Mouse (Mus musculus): ENCODE data around the gene Ankrd12. TPM values are rescaled to one million over a fixed set of nuclear protein-coding genes. Genes with fewer than 3 reads are reported as not detected.

Ankrd12 gene
- polyA plus RNA-seq, 1 experiment from 2014 or later, result 135 TPM

DNA sequence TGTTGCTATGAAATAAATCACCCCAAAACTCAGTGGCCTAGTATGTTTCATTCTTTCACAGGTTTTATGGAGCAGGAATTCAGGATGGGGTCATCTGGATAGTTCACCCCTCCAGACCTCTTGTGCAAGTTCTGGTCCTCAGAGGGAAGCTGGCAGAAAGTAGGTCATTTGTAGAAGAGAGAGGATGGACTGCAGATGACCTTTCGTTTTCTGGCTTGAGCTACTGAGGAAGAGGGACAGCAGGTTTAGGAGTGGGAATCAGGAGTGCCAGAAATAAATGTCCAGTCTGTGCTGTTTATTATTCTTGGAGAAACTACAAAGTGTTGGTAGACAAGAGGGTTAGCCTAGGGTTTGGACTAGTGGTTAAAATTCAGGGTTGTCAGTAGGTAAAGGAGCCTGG lies 118.5 kb downstream of the Ankrd12 start:
- no peaks in the 10 kb centered on the region for H3K36me3 ChIP-seq

DNA sequence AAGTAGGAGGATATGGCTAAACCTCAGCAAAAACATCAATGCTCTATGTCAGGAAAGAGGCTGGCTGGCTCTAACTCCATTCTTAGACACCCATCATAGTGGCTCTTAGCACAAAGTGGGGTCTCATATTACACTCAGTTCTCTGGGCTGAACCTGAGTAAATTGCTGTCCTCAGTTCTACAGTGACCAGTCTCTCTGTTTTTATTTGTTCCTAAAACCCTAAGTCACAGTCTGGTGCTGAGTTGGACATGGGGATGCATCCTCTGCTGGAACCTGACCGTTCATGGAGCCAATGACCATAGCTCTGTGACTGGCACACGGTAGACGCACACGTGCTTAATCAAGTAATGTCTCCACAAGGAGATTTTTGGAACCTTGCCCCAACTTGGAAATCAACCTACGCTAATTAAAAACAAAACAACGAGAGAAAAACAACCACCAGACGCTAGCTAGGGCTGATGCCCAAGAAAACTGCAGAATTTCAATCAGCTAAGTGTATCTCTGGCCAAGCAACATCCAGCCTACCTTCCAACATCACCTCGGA lies 119.0 kb downstream of the Ankrd12 start:
- Histone ChIP-seq H3K9me3 (no peaks in the 10 kb centered on the region), H3K4me3 (no peak overlapping the region), H3K36me3 (no peaks in the 10 kb centered on the region), H3K4me2 (replicated peaks) (no peak overlapping the region), H3K27me3 (no peaks in the 10 kb centered on the region), H3K27ac (replicated peaks) (0 out of 2 replicates have a peak overlapping the region, but pooled peaks have one; percentile 19), H3K4me1 (no peaks in the 10 kb centered on the region), H3K9ac (replicated peaks) (no peak overlapping the region)
- WGBS, result 60% methylated on average over 8 of the region's 8 CpGs
- ATAC-seq (replicated peaks), result no peak; the same call in 1 of the 2 replicates

More for the DNA sequence above, 118.5 kb downstream of the Ankrd12 start:
- 84% methylated on average over 1 of the region's 1 CpGs for WGBS
- H3K4me1 ChIP-seq, result no peaks in the 10 kb centered on the region
- H3K27ac ChIP-seq (replicated peaks), result no peak overlapping the region
- no peak overlapping the region for H3K4me3 ChIP-seq
- H3K9ac ChIP-seq (replicated peaks), result no peak overlapping the region
- no peak overlapping the region for H3K4me2 ChIP-seq (replicated peaks)
- H3K9me3 ChIP-seq, result no peaks in the 10 kb centered on the region
- no peaks in the 10 kb centered on the region for H3K27me3 ChIP-seq
- ATAC-seq (replicated peaks), result no peak

DNA sequence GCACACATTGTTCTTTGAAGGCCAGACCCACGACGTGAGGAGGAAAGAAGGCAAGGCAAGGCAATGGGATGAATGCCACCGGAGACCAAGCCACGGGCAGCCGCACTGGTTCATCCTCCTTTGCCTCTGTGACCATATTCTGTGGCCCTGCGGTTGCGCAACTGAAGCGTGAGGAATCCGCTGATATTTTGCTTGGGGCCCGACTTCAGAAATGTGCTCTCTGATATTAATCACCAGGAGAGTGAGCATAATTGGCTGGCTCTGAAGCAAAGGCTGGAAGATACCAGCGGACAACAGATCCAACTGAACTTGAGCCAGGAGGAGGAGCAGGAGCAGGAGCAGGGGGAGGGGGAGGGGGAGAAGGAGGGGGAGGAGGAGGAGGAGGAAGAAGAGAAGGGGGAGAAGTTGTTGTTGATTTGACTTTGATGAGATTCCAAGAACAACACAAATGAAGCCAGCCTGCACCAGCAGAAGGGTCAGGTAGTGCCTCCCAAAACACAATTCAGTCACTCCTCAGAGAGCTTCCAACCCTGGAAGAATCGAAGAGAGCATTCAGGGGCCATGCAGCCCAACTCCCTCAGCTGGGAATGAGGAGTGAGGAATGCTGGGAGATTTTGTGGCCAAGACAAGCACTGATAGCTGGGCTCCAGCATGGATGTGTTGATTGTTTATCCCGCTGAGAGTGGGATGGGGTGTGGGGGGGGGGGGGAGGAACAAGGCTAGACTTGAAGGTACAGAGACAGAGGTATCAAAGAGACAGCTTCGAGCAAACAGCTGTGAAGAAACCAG lies 119.7 kb downstream of the Ankrd12 start:
- Histone ChIP-seq H3K27ac (replicated peaks) (no peak overlapping the region), H3K27me3 (no peaks in the 10 kb centered on the region), H3K4me3 (no peak overlapping the region), H3K36me3 (no peaks in the 10 kb centered on the region), H3K9ac (replicated peaks) (no peak overlapping the region), H3K4me2 (replicated peaks) (no peak overlapping the region), H3K9me3 (no peaks in the 10 kb centered on the region), H3K4me1 (no peaks in the 10 kb centered on the region)
- 82% methylated on average over 14 of the region's 14 CpGs for WGBS
- no peak; the same call in 1 of the 2 replicates for ATAC-seq (replicated peaks)

DNA sequence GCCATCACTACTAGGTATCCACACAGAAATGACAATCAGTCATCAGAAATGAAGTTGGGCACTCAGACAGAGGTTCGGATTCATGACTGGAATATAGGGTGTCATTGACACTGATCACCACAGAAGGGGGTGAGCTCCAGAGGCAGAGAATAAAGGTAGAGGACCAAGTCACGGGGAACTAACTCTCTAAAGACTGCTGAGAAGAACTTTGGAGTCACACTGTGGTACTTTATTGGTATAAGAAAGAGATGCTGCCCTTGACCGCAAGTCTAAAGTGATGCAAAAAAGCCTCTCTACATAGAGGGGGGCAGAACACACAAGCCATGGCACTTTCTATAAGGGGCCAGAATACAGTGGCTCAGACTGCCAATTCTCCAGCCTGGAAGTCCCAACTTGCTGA lies 120.7 kb downstream of the Ankrd12 start:
- no peak overlapping the region for H3K27ac ChIP-seq (replicated peaks)
- H3K9ac ChIP-seq (replicated peaks), result no peak overlapping the region
- no peaks in the 10 kb centered on the region for H3K27me3 ChIP-seq
- ATAC-seq (replicated peaks), result no peak
- H3K36me3 ChIP-seq, result no peaks in the 10 kb centered on the region
- H3K9me3 ChIP-seq, result no peaks in the 10 kb centered on the region
- H3K4me1 ChIP-seq, result peaks cover 3% of the 10 kb centered on the region; the same call in 1 of the 2 replicates
- no peak overlapping the region for H3K4me3 ChIP-seq
- no peak overlapping the region for H3K4me2 ChIP-seq (replicated peaks)
- 71% methylated on average over 3 of the region's 3 CpGs for WGBS

DNA sequence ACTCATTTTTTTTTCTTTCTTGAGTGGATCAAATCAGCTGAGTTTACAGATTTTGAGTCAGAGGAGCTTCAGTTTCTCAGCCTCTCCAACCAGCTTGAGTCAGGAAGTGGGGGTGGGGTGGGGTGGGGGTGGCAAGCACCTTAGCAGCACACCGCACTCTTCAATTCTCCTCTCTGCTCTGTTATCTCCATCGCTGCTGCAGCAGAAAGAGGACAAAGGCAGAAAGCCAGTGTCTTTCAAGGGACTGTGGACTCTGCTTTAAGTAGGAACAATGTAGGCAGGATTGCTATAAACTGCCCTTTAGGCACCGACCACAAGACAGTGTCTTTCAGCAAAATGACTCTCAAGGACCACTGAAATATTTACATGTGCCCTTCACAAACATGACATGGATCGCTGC lies 122.9 kb downstream of the Ankrd12 start:
- no peak for ATAC-seq (replicated peaks)
- Histone ChIP-seq H3K9ac (replicated peaks) (no peak overlapping the region), H3K4me2 (replicated peaks) (no peak overlapping the region), H3K4me1 (peaks cover 17% of the 10 kb centered on the region), H3K4me3 (no peak overlapping the region), H3K9me3 (no peaks in the 10 kb centered on the region), H3K27me3 (no peaks in the 10 kb centered on the region), H3K27ac (replicated peaks) (no peak overlapping the region), H3K36me3 (no peaks in the 10 kb centered on the region)
- WGBS, result 60% methylated on average over 4 of the region's 4 CpGs

DNA sequence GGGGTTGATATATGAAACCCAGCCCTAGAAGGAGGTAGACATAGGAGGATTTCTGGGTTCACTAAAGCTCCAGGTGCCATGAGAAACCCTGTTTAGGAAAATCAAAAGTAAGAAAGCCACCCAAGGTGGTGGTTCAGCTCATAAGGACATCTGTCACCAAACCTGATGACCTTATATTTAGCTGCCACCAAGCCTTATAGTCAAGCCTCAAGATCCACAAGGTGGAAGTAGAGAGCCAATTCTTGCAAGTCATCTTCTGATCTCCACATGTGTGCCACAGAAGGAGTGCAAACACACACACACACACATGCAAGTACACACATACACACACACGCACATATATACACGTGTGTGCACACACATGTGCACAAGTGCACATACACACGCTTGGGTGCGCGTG lies 124.8 kb downstream of the Ankrd12 start:
- 88% methylated on average over 5 of the region's 5 CpGs for WGBS
- Histone ChIP-seq H3K36me3 (peaks cover 17% of the 10 kb centered on the region), H3K9ac (replicated peaks) (no peak overlapping the region), H3K4me1 (peaks cover 17% of the 10 kb centered on the region), H3K9me3 (no peaks in the 10 kb centered on the region), H3K27me3 (no peaks in the 10 kb centered on the region), H3K4me3 (no peak overlapping the region), H3K27ac (replicated peaks) (no peak overlapping the region), H3K4me2 (replicated peaks) (no peak overlapping the region)
- ATAC-seq (replicated peaks), result no peak

DNA sequence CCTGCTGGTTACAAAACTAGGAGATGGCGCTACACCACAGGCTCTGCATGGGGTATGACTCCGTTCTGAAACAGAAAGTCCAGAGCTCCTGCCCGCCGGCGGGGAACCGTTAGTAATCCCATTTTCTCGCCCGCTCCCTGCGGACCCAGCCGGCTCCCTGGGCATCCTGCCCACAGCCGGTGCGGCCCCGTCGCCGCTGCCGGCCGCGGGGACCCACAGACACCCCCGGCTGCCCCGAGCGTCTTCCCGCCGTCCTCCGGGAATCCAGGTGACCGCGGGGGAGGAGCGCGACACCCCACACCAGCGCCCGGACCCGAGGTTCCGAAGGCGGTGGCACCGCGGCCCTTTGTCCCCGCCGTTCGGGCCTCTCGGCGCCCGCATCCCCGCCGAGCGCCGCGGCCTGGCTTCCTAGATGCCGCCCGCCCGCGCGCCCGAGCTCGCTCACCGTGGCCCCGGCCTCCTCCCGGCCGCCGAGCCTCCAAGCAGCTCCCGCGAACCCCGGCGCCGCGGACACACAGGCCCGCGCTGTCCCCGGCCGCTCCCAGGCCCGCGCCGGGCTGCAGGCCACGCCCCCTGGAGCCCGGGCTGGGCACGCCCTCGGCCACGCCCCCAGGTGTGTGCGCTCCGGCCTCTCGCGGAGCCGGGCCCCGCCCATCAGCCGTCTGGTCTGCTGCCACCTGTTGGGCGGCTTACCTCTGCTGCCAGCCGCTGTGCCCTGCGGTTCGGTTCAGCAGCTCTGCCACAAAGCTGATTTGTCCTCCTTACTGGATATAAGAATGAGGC lies 126.1 kb downstream of the Ankrd12 start, which contains the start of gene Twsg1:
Gene Twsg1 (minus strand): TSS at position 605 of the 783 bp plus-strand sequence.
- no peaks in the 10 kb centered on the region for H3K9me3 ChIP-seq
- H3K4me1 ChIP-seq, result peaks cover 17% of the 10 kb centered on the region
- peaks cover 24% of the 10 kb centered on the region for H3K36me3 ChIP-seq
- peak within 1 kb of the TSS; percentile 84 for H3K27ac ChIP-seq (replicated peaks)
- peak within 1 kb of the TSS; percentile 54 for H3K4me2 ChIP-seq (replicated peaks)
- ATAC-seq (replicated peaks), result peak; percentile 97
- H3K9ac ChIP-seq (replicated peaks), result peak within 1 kb of the TSS; percentile 86
- H3K27me3 ChIP-seq, result no peaks in the 10 kb centered on the region
- H3K4me3 ChIP-seq, result peak within 1 kb of the TSS; percentile 88
- WGBS, result under 1% methylated on average over 79 of the region's 87 CpGs

DNA sequence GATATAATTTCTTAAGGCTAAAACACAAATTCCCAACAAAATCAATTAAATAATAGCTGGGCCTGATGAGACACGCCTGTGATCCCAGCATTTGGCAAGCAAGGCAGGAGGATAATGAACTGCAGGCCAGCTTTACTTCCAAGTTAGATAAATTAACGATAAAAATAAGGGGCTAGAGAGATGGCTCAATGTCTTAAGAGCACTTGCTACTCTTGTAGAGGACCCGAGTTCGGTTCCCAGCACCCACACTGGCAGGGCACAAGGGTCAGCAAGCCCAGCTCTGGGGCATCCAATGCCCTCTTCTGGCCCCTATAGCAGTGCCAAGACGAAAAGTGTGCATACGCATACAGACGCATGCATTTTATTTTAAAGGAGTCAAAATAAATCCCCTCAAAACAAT lies 126.7 kb downstream of the Ankrd12 start:
- Histone ChIP-seq H3K36me3 (peaks cover 24% of the 10 kb centered on the region), H3K9ac (replicated peaks) (peak overlapping the region; percentile 86), H3K27me3 (no peaks in the 10 kb centered on the region), H3K9me3 (no peaks in the 10 kb centered on the region), H3K4me3 (peak overlapping the region; percentile 88), H3K27ac (replicated peaks) (no peak overlapping the region), H3K4me1 (peaks cover 17% of the 10 kb centered on the region), H3K4me2 (replicated peaks) (peak overlapping the region; percentile 54)
- WGBS, result 25% methylated on average over 7 of the region's 7 CpGs
- peak; percentile 47; the same call in 1 of the 2 replicates for ATAC-seq (replicated peaks)

DNA sequence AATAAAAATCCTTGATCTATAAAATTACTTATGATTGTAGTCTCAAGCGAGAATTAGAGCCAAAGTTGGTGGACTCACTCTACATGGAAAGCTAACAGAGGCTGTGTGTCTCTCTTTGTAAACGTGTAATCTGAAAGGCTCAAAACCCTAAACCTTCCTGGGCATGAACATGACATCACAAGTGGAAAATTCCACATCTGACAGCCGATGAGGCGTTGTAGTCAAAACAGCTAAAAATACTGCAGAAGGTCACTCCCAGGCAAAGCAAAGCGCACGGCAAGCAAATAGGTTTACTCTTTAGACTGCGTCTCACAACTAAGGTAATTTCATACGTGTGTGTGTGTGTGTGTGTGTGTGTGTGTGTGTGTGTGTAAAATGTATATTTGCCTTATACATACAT lies 129.6 kb downstream of the Ankrd12 start:
- Histone ChIP-seq H3K4me3 (no peak overlapping the region), H3K9ac (replicated peaks) (no peak overlapping the region), H3K4me1 (peaks cover 17% of the 10 kb centered on the region), H3K27ac (replicated peaks) (no peak overlapping the region), H3K4me2 (replicated peaks) (no peak overlapping the region), H3K36me3 (peaks cover 24% of the 10 kb centered on the region), H3K27me3 (no peaks in the 10 kb centered on the region), H3K9me3 (no peaks in the 10 kb centered on the region)
- 94% methylated on average over 8 of the region's 8 CpGs for whole genome bisulfite sequencing
- ATAC-seq (replicated peaks), result no peak

DNA sequence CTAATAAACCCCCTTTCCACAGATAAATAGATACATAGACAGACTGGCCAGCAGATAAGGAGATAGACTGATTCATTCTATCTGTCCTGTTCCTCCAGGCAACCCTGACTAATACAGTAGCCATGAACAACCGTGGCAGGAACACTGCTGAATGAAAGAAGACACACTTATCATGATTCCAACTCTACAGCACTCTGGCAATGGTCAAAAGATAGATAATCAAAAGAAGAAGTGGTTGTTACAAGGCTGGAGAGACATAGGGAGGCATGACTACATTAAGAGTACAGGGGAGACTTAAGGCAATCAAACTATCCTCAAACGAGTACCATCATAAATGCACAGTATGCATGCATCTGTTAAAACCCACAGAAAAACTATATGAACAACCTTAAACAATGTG lies 131.5 kb downstream of the Ankrd12 start:
- Histone ChIP-seq H3K27me3 (no peaks in the 10 kb centered on the region), H3K4me1 (peaks cover 14% of the 10 kb centered on the region), H3K9me3 (no peaks in the 10 kb centered on the region), H3K9ac (replicated peaks) (no peak overlapping the region), H3K4me3 (no peak overlapping the region), H3K4me2 (replicated peaks) (no peak overlapping the region), H3K36me3 (peaks cover 24% of the 10 kb centered on the region), H3K27ac (replicated peaks) (no peak overlapping the region)
- WGBS, result 93% methylated on average over 2 of the region's 2 CpGs
- no peak for ATAC-seq (replicated peaks)

DNA sequence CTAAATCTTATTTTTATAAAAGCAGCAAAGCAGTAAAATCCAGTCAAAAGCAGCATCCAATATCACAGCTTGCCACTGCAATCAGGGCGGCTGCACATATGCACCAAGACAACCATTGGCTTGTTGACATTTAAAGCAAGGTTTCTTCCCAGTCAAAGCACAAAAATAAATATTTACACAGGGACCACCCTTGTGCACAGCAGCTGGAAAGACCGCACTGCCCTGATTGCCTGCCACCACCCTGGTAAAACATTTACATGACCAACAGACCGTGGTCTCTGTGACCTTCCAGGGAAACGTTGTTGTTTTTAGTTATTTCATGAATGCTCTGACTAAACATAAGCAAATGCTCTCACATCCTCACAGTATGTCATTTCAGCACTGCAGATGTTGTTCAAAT lies 134.5 kb downstream of the Ankrd12 start:
- Histone ChIP-seq H3K4me1 (no peaks in the 10 kb centered on the region), H3K27ac (replicated peaks) (no peak overlapping the region), H3K9me3 (no peaks in the 10 kb centered on the region), H3K9ac (replicated peaks) (no peak overlapping the region), H3K4me2 (replicated peaks) (no peak overlapping the region), H3K4me3 (no peak overlapping the region), H3K27me3 (no peaks in the 10 kb centered on the region), H3K36me3 (peaks cover 11% of the 10 kb centered on the region)
- no peak for ATAC-seq (replicated peaks)
- WGBS, result 88% methylated on average over 4 of the region's 4 CpGs

DNA sequence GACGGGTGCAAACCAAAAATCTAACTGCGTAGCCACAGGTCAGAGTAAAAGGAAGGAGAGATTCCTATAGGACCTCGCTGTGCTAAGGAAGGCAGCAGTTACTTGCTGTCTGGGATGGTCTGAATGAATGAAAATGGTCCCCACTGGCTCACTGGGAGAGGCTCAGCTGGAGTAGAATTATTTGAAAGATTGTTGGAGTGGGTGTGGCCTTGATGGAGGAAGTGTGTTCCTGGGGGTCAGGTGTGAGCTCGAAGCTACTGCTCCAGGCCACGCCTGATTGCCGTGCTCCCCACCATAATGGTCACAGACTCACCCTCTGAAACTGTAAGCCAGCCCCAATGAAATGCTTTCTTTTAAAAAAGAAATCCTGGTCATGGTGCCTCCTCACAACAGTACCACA lies 135.6 kb downstream of the Ankrd12 start:
- no peaks in the 10 kb centered on the region for H3K9me3 ChIP-seq
- H3K4me1 ChIP-seq, result no peaks in the 10 kb centered on the region
- no peak overlapping the region for H3K4me2 ChIP-seq (replicated peaks)
- H3K27ac ChIP-seq (replicated peaks), result no peak overlapping the region
- 91% methylated on average over 6 of the region's 6 CpGs for WGBS
- no peak overlapping the region for H3K4me3 ChIP-seq
- H3K9ac ChIP-seq (replicated peaks), result no peak overlapping the region
- H3K36me3 ChIP-seq, result peaks cover 12% of the 10 kb centered on the region
- ATAC-seq (replicated peaks), result no peak
- H3K27me3 ChIP-seq, result no peaks in the 10 kb centered on the region
